Mouse (Mus musculus) ES-E14 (cell line): ENCODE results near the gene Lin28b.

Source experiments
- HCFC1 ChIP-seq: IDR thresholded peaks from 2 replicates; pipeline ENCODE4 v1.6.1; 2012; ENCODE audit warnings: low read length, inconsistent platforms, borderline replicate concordance; ENCODE audit not compliant: insufficient read depth
- MAFK ChIP-seq: IDR thresholded peaks from 2 replicates; pipeline ENCODE4 v1.6.1; 2014; ENCODE audit warnings: mild to moderate bottlenecking, low read depth, low read length, inconsistent platforms; ENCODE audit not compliant: insufficient read depth
- ZC3H11A ChIP-seq: IDR thresholded peaks from 2 replicates; pipeline ENCODE4 v1.6.1; 2012; ENCODE audit warnings: low read depth, mild to moderate bottlenecking, inconsistent platforms, low read length, borderline replicate concordance
- ZNF384 ChIP-seq: IDR thresholded peaks from 2 replicates; pipeline ENCODE4 v1.6.1; 2012; ENCODE audit warnings: low read depth, low read length, inconsistent platforms

- TF ChIP-seq HCFC1 (no peak), ZC3H11A (no peak), ZNF384 (peak; percentile 51; the same call in 1 of the 2 replicates), MAFK (no peak)
Measured at GRCm38 (mm10) chr10:45473663-45474333, 12.4 kb downstream of the Lin28b start.
